14 mouse cellular contexts compared by ENCODE assay signal in genomic region chr3:60773383-60773782, GRCm38 (mm10).
A peak's percentile ranks its signal among the peaks of the same experiment; 100 is the strongest.
DNase-seq lines count a peak whose midpoint lies in the region; ATAC-seq and TF ChIP-seq lines count a peak whose summit lies in the region.
"Had no signal": no experiment of that assay in that cellular context is flagged by ENCODE, and none has a peak within 500 bp of the region (broad histone marks: within the 10 kb centered on the region; RNA-seq: fewer than 3 reads in every experiment).

No protein-coding gene starts in this region.

- no peak for TF ChIP-seq CTCF in kidney, adult 2 months (conservative IDR thresholded peaks at IDR 0.05; ENCODE audit: insufficient read depth, insufficient read length, low read depth, low read length)
- TF ChIP-seq CTCF in lung, adult 2 months (IDR thresholded peaks at IDR 0.05; ENCODE audit: insufficient read depth, low read length), result no peak

- WGBS in kidney, adult 2 months, result 46% methylated on average over 3 of the region's 3 CpGs
- WGBS in kidney, embryonic 14.5 days, result 56% methylated on average over 3 of the region's 3 CpGs
- 57% methylated on average over 3 of the region's 3 CpGs for WGBS in lung, adult 2 months
- WGBS in limb, embryonic 14.5 days, result 54% methylated on average over 3 of the region's 3 CpGs

- no peak overlapping the region for H3K4me3 ChIP-seq in kidney, adult 2 months (ENCODE audit: insufficient read depth, low read depth, low read length)
- H3K4me3 ChIP-seq in kidney, embryonic 14.5 days (ENCODE audit: low read length), result no peak overlapping the region
- H3K4me3 ChIP-seq in lung, adult 2 months (replicated peaks; ENCODE audit: extremely low read depth, low read depth, low read length), result no peak overlapping the region
- H3K4me3 ChIP-seq in limb, embryonic 14.5 days (replicated peaks; ENCODE audit: low read length), result no peak overlapping the region
- H3K4me3 ChIP-seq: hindbrain, embryonic 12.5 days; midbrain, embryonic 10.5 days had no signal

- H3K36me3 ChIP-seq in kidney, adult 2 months (ENCODE audit: control insufficient read depth, insufficient read depth, low read length), result no peaks in the 10 kb centered on the region
- H3K36me3 ChIP-seq in kidney, embryonic 14.5 days (ENCODE audit: control insufficient read depth, insufficient read depth, low read length), result no peaks in the 10 kb centered on the region
- H3K36me3 ChIP-seq in limb, embryonic 14.5 days (ENCODE audit: control insufficient read depth, insufficient read depth, low read length), result no peaks in the 10 kb centered on the region
- H3K36me3 ChIP-seq: hindbrain, embryonic 12.5 days; midbrain, embryonic 10.5 days had no signal

- no peak for ATAC-seq in kidney, embryonic 14.5 days (ENCODE audit: low FRiP score, low TSS enrichment)
- ATAC-seq in limb, embryonic 14.5 days (ENCODE audit: low FRiP score, low read depth), result peak; percentile 30; the same call in 1 of the 2 replicates
- no peak for ATAC-seq in frontal cortex, adult (ENCODE audit: low TSS enrichment)
- ATAC-seq: forebrain, postnatal 0 days; liver, postnatal 0 days had no signal

- TF ChIP-seq POLR2A in kidney, adult 2 months (IDR thresholded peaks at IDR 0.05; ENCODE audit: low read depth, low read length), result no peak
- no peak for TF ChIP-seq POLR2A in lung, adult 2 months (IDR thresholded peaks at IDR 0.05; ENCODE audit: borderline replicate concordance, extremely low read depth, low read depth, low read length)
- TF ChIP-seq POLR2A in limb, embryonic 14.5 days (IDR thresholded peaks at IDR 0.05; ENCODE audit: borderline replicate concordance, extremely low read depth, insufficient read depth, insufficient read length), result no peak

- H3K27ac ChIP-seq in kidney, adult 2 months (ENCODE audit: insufficient read depth, low read depth, low read length), result no peak overlapping the region
- H3K27ac ChIP-seq in kidney, embryonic 14.5 days (ENCODE audit: low read depth, low read length), result no peak overlapping the region
- no peak overlapping the region for H3K27ac ChIP-seq in limb, embryonic 14.5 days (replicated peaks; ENCODE audit: low read depth, low read length)
- H3K27ac ChIP-seq: hindbrain, embryonic 12.5 days; midbrain, embryonic 10.5 days had no signal

- H3K4me1 ChIP-seq in kidney, adult 2 months (ENCODE audit: control insufficient read depth, insufficient read depth, low read length), result no peaks in the 10 kb centered on the region
- no peaks in the 10 kb centered on the region for H3K4me1 ChIP-seq in kidney, embryonic 14.5 days (ENCODE audit: control insufficient read depth, insufficient read depth, low read length)
- H3K4me1 ChIP-seq in lung, adult 2 months (ENCODE audit: control insufficient read depth, insufficient read depth, low read length), result no peaks in the 10 kb centered on the region
- H3K4me1 ChIP-seq in limb, embryonic 14.5 days (ENCODE audit: control insufficient read depth, insufficient read depth, low read length), result peaks cover 4% of the 10 kb centered on the region; the same call in 1 of the 2 replicates
- H3K4me1 ChIP-seq: hindbrain, embryonic 12.5 days; midbrain, embryonic 10.5 days had no signal

- no peaks in the 10 kb centered on the region for H3K27me3 ChIP-seq in kidney, adult 2 months (replicated peaks; ENCODE audit: control insufficient read depth, insufficient read depth, low read length)
- H3K27me3 ChIP-seq in kidney, embryonic 14.5 days (ENCODE audit: control insufficient read depth, insufficient read depth, low read length), result no peaks in the 10 kb centered on the region
- no peaks in the 10 kb centered on the region for H3K27me3 ChIP-seq in limb, embryonic 14.5 days (ENCODE audit: control insufficient read depth, insufficient read depth, low read length)
- H3K27me3 ChIP-seq: hindbrain, embryonic 12.5 days had no signal

- no peaks in the 10 kb centered on the region for H3K9me3 ChIP-seq in kidney, embryonic 14.5 days (ENCODE audit: control insufficient read depth, low read length)
- no peaks in the 10 kb centered on the region for H3K9me3 ChIP-seq in limb, embryonic 14.5 days (ENCODE audit: control insufficient read depth, low read length)
- H3K9me3 ChIP-seq: hindbrain, embryonic 12.5 days; midbrain, embryonic 10.5 days had no signal

- DNase-seq in kidney, adult 2 months, result peak; percentile 9
- peak; percentile 16 for DNase-seq in lung, postnatal 36 days
- no peak for DNase-seq in lung, adult 2 months
- peak; percentile 36 for DNase-seq in gastrocnemius, postnatal 10 days
- peak; percentile 44 for DNase-seq in limb, embryonic 14.5 days (ENCODE audit: low spot score)
- DNase-seq in adrenal gland, postnatal 10 days, result no peak
- DNase-seq: cerebellum, adult 18-20 months; forebrain, postnatal 0 days; liver, postnatal 0 days; thymus, postnatal 14 days had no signal

- no peak overlapping the region for H3K4me2 ChIP-seq in kidney, embryonic 14.5 days (replicated peaks; ENCODE audit: low read depth, low read length)
- no peak overlapping the region for H3K4me2 ChIP-seq in limb, embryonic 14.5 days (replicated peaks; ENCODE audit: low read depth, low read length, severe bottlenecking)
- H3K4me2 ChIP-seq: hindbrain, embryonic 12.5 days had no signal

- H3K9ac ChIP-seq in kidney, embryonic 14.5 days (ENCODE audit: low read depth, low read length), result no peak overlapping the region
- no peak overlapping the region for H3K9ac ChIP-seq in limb, embryonic 14.5 days (ENCODE audit: low read depth, low read length, severe bottlenecking)
- H3K9ac ChIP-seq: forebrain, postnatal 0 days; hindbrain, embryonic 12.5 days; liver, postnatal 0 days had no signal

Comparison
In these comparisons a context has a peak if more than half of its experiments do, and no peak if none do; other contexts are left out.
1. DNase-seq: peak in kidney, adult 2 months (single experiment), lung, postnatal 36 days (single experiment), gastrocnemius, postnatal 10 days (single experiment) and limb, embryonic 14.5 days (single experiment); none in lung, adult 2 months (single experiment) and adrenal gland, postnatal 10 days (single experiment).